Mouse (Mus musculus): ENCODE results near the gene Erlin1. TPM values are rescaled to one million over a fixed set of nuclear protein-coding genes. Genes with fewer than 3 reads are reported as not detected.

Erlin1 gene
- polyA plus RNA-seq, 1 experiment: 28.3 TPM

- Histone ChIP-seq H3K27ac (ENCODE audit: insufficient read depth, low read depth, low read length) (peak within 1 kb of the TSS; percentile 35; the same call in 1 of the 2 replicates), H3K4me3 (ENCODE audit: insufficient read depth, low read depth, low read length) (peak within 1 kb of the TSS; percentile 35), H3K27me3 (replicated peaks; ENCODE audit: control insufficient read depth, insufficient read depth, low read length) (no peaks in the 10 kb centered on the region), H3K36me3 (ENCODE audit: control insufficient read depth, insufficient read depth, low read length) (no peaks in the 10 kb centered on the region), H3K4me1 (ENCODE audit: control insufficient read depth, insufficient read depth, low read length) (peaks cover 3% of the 10 kb centered on the region; the same call in 1 of the 2 replicates)
- 11% methylated on average over 30 of the region's 30 CpGs for WGBS
- peak; percentile 81 for DNase-seq
- peak; percentile 36; the same call in 1 of the 2 replicates for TF ChIP-seq CTCF (conservative IDR thresholded peaks at IDR 0.05; ENCODE audit: insufficient read depth, insufficient read length, low read depth, low read length)
- no peak for TF ChIP-seq POLR2A (IDR thresholded peaks at IDR 0.05; ENCODE audit: low read depth, low read length)
Observed at GRCm38 (mm10) chr19:43986069-43986794, 83.4 kb downstream of the Erlin1 start, which contains the start of gene Cpn1. Gene Cpn1, minus strand, starts transcription at chr19:43986556.

Other genes with a start within 250 kb of the Erlin1 start
- 13.9 and 15.5 TPM in 2 replicates for gene Dnmbp, start 129.6 kb downstream of the Erlin1 start, polyA plus RNA-seq (2012; rRNA removed)
- gene Cpn1, start 83.2 kb downstream of the Erlin1 start, polyA plus RNA-seq (2012; rRNA removed): 100 and 103 TPM in 2 replicates
- 39.3 and 48.7 TPM in 2 replicates for gene Cyp2c23, start 40.6 kb downstream of the Erlin1 start, polyA plus RNA-seq (2012; rRNA removed)
- 28.9 and 34.4 TPM in 2 replicates for gene Chuk, start 37.7 kb upstream of the Erlin1 start, polyA plus RNA-seq (2012; rRNA removed)
- 7.9 and 9.9 TPM in 2 replicates for gene Cwf19l1, start 66.1 kb upstream of the Erlin1 start, polyA plus RNA-seq (2012; rRNA removed)
- 19.7 and 28.1 TPM in 2 replicates for gene Bloc1s2, start 76.7 kb upstream of the Erlin1 start, polyA plus RNA-seq (2012; rRNA removed)
- 0.02 TPM in 1 of 2 replicates, not detected in the other for gene Pkd2l1, start 122.7 kb upstream of the Erlin1 start, polyA plus RNA-seq (2012; rRNA removed)
- 0.13 and 0.20 TPM in 2 replicates for gene Scd3, start 133.5 kb upstream of the Erlin1 start, polyA plus RNA-seq (2012; rRNA removed)
- 61.3 and 63.9 TPM in 2 replicates for gene Scd2, start 223.9 kb upstream of the Erlin1 start, polyA plus RNA-seq (2012; rRNA removed)

Data from kidney, adult 2 months (tissue).